Mouse (Mus musculus): Measurements from ENCODE around the gene Efna3.

Efna3 gene

GRCm38 (mm10) chr3:89339416-89339815 lies 16.7 kb upstream of the Efna3 start:
- DNase-seq (ENCODE audit: extremely low read depth, low read depth, low spot score), result no peak

- no peak for DNase-seq (ENCODE audit: extremely low read depth, low read depth, low spot score)
Observed at GRCm38 (mm10) chr3:89337721-89338578, 15.2 kb upstream of the Efna3 start, which contains the start of gene Efna4. Gene Efna4, minus strand, starts transcription at chr3:89338028.

GRCm38 (mm10) chr3:89337062-89337720 lies 14.4 kb upstream of the Efna3 start:
- no peak for DNase-seq (ENCODE audit: extremely low read depth, low read depth, low spot score)

GRCm38 (mm10) chr3:89336529-89336928 lies 13.8 kb upstream of the Efna3 start:
- DNase-seq (ENCODE audit: extremely low read depth, low read depth, low spot score), result no peak

- no peak for DNase-seq (ENCODE audit: extremely low read depth, low read depth, low spot score)
Observed at GRCm38 (mm10) chr3:89333053-89333452, 10.3 kb upstream of the Efna3 start.

GRCm38 (mm10) chr3:89332476-89332875 lies 9.7 kb upstream of the Efna3 start:
- DNase-seq (ENCODE audit: extremely low read depth, low read depth, low spot score), result no peak

- no peak for DNase-seq (ENCODE audit: extremely low read depth, low read depth, low spot score)
Observed at GRCm38 (mm10) chr3:89332013-89332412, 9.2 kb upstream of the Efna3 start.

- DNase-seq (ENCODE audit: extremely low read depth, low read depth, low spot score), result no peak
Observed at GRCm38 (mm10) chr3:89331561-89331960, 8.8 kb upstream of the Efna3 start.

- DNase-seq (ENCODE audit: extremely low read depth, low read depth, low spot score), result no peak
Observed at GRCm38 (mm10) chr3:89330948-89331347, 8.2 kb upstream of the Efna3 start.

GRCm38 (mm10) chr3:89330346-89330745 lies 7.6 kb upstream of the Efna3 start:
- no peak for DNase-seq (ENCODE audit: extremely low read depth, low read depth, low spot score)

- no peak for DNase-seq (ENCODE audit: extremely low read depth, low read depth, low spot score)
Observed at GRCm38 (mm10) chr3:89328623-89329022, 5.9 kb upstream of the Efna3 start.

- no peak for DNase-seq (ENCODE audit: extremely low read depth, low read depth, low spot score)
Observed at GRCm38 (mm10) chr3:89327371-89327870, 4.7 kb upstream of the Efna3 start.

GRCm38 (mm10) chr3:89325882-89326281 lies 3.1 kb upstream of the Efna3 start:
- no peak for DNase-seq (ENCODE audit: extremely low read depth, low read depth, low spot score)

- DNase-seq (ENCODE audit: extremely low read depth, low read depth, low spot score), result no peak
Observed at GRCm38 (mm10) chr3:89322131-89322500, 649 bp downstream of the Efna3 start.

GRCm38 (mm10) chr3:89321183-89322130 lies 1.3 kb downstream of the Efna3 start:
- DNase-seq (ENCODE audit: extremely low read depth, low read depth, low spot score), result no peak

GRCm38 (mm10) chr3:89320581-89321182 lies 2.1 kb downstream of the Efna3 start:
- no peak for DNase-seq (ENCODE audit: extremely low read depth, low read depth, low spot score)

- no peak for DNase-seq (ENCODE audit: extremely low read depth, low read depth, low spot score)
Observed at GRCm38 (mm10) chr3:89319591-89320350, 3.0 kb downstream of the Efna3 start.

GRCm38 (mm10) chr3:89318971-89319590 lies 3.7 kb downstream of the Efna3 start:
- no peak for DNase-seq (ENCODE audit: extremely low read depth, low read depth, low spot score)

GRCm38 (mm10) chr3:89318316-89318715 lies 4.4 kb downstream of the Efna3 start:
- DNase-seq (ENCODE audit: extremely low read depth, low read depth, low spot score), result no peak
